Mouse (Mus musculus): ENCODE measurements around the gene Fbf1.
"Not testable (repeated sequence)": the region's sequence is repeated elsewhere in the genome, so short reads cannot be mapped to it uniquely, and the experiment has no call there.

Gene Fbf1

GRCm38 (mm10) chr11:116107777-116108285 is 60.1 kb downstream of the Fbf1 start:
- no peak for DNase-seq (ENCODE audit: low spot score)

DNA sequence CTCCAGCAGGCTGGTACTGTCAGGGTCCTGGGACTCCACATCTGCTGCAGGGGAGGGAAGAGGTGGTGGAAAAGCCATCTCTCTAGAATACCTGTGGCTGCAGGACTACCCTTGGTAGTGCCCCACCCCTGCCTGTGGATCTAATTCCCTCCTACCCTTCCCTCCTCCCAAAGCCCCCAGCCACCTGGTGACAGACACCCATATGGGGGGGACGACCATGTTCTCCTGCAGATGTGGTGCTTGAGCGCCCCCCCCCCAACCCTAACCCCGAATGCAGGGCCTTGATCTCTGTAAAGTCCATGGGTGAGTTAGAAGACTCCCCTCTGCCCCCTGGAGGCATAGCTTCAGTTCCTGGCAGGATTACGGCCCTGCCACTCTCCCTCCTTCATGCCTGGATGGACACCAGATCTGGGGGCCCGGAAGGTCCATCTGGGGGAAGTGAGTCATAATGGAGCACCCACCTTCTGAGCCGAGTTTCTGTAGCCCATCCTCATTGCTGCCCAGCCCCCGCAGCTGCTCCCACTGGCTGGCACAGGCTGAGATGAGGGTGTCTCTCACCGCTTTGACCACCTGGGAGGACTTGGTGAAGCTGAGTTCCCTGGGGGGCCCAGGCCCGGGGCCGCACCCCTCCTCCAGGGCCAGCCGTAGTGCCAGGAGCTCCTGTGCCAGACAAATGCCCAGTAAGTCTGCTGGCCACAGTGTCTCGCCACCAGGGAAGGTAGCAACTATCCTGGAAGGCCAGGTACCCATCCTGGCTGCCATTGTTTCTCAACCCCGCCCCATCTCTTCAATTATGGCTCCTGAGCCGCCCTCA is 60.8 kb downstream of the Fbf1 start:
- DNase-seq (ENCODE audit: low spot score) = no peak

GRCm38 (mm10) chr11:116106154-116106962 is 61.6 kb downstream of the Fbf1 start:
- DNase-seq (ENCODE audit: low spot score) = no peak

DNA sequence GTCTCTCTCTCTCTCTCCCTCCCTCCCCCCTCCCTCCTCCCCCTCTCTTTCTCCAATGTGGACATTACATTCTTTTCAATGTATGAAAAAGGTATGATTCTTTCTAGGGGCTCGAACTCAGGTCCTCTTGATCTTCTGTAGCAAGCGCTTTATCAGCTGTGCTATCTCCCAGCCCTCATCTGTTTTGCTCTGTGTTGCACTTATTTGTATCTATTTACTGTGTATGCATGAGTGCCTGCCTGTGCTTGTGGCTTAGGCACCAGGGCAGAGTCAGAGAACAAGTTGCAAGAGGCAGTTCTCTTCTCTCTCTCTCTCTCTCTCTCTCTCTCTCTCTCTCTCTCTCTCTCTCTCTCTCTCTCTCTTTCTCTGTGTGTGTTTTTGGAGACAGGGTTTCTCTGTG is 62.9 kb downstream of the Fbf1 start:
- no peak for DNase-seq (ENCODE audit: low spot score)

DNA sequence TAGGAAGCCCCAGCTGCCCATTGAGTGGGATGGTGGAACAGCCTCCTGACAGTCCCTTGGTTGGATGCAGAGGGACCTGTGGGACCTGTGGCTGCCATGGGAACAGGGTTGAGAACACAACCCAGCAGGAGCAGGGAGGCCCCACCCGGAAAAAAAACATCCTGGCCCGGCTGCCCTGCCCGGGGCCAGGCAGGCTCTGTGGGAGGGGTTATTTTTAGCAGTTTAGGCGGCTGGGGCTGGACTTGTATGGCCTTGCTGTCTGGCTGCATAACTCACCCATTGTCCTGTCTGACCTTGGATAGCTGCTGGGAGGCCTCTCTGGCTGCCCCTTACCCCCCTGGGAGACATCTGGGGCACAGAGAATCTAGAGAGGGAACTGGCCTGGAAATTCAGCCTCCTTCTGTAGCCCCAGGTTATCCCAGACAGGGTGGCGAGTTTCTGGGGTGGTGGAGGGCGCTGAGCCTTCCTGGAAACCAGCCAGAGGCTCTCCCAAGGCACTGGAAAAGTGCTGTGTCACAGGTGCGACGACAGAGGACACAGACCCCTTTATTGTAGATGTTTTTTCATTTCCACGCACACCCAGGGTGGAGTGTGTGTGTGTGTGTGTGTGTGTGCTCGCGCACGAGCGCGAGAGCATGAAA is 63.8 kb downstream of the Fbf1 start:
- DNase-seq (ENCODE audit: low spot score) = no peak

- DNase-seq (ENCODE audit: low spot score) = no peak
These were observed 64.4 kb downstream of the Fbf1 start for GRCm38 (mm10) chr11:116103572-116103971.

GRCm38 (mm10) chr11:116102472-116102871 is 65.5 kb downstream of the Fbf1 start:
- no peak for DNase-seq (ENCODE audit: low spot score)

- DNase-seq (ENCODE audit: low spot score) = no peak
These were observed 66.0 kb downstream of the Fbf1 start for GRCm38 (mm10) chr11:116101931-116102381.

DNA sequence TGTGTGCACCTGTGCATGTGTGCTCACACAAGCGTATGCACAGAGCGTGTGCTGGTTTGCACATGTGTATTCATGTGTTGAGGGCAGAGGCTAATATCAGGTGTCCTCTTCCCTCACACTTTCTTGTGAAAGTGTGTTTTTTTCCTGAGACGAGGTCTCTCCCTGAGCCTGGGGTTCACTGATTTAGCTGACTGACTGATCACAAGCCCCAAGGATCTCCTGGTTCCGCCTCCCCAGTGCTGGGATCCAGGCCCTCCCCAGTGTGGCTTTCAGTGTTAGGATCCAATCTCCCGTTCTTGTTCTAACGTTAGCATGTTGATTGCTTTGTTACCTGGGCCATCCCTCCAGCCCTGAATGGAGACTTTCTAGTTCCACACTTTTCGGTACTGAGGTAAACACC is 67.1 kb downstream of the Fbf1 start:
- no peak for DNase-seq (ENCODE audit: low spot score)

DNA sequence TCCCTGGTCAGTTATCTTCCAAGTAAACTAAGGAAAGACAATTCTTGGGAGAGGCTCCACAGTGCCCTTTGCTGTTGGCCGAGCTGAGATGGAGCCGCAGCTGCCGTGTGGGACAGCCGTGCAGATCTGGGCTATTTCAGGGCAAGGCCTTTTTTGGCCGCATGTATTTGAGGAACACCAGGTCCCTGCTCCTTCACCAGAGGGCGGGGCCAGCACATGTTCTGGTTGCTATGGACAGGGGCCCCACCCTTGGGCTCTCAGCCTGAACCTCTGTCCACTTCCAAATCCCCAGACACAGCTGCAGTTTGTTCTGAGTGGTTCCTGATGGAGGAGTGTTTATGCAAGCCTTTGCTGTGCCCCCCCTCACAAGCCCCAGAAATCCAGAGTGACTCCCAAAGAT is 67.6 kb downstream of the Fbf1 start:
- DNase-seq (ENCODE audit: low spot score) = no peak

DNA sequence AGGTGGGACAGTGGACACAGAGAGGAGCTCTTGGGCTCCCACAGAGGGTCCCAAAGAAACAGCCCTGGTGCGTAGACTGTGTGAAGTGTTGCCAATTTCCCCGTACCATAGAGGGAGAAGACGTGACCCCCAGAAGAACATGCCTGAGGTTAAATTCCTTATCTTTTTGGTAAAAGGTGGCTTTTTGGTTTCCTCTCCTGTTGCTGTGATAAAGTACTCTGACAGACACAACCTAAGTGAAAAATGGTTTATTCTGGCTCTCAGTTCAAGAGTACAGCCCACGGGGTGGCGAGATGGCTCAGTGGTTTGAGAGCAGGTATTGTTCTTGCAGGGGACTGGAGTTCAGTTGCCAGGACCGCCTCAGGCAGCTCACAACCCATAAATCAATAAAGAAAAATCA is 68.5 kb downstream of the Fbf1 start:
- DNase-seq (ENCODE audit: low spot score) = no peak

DNA sequence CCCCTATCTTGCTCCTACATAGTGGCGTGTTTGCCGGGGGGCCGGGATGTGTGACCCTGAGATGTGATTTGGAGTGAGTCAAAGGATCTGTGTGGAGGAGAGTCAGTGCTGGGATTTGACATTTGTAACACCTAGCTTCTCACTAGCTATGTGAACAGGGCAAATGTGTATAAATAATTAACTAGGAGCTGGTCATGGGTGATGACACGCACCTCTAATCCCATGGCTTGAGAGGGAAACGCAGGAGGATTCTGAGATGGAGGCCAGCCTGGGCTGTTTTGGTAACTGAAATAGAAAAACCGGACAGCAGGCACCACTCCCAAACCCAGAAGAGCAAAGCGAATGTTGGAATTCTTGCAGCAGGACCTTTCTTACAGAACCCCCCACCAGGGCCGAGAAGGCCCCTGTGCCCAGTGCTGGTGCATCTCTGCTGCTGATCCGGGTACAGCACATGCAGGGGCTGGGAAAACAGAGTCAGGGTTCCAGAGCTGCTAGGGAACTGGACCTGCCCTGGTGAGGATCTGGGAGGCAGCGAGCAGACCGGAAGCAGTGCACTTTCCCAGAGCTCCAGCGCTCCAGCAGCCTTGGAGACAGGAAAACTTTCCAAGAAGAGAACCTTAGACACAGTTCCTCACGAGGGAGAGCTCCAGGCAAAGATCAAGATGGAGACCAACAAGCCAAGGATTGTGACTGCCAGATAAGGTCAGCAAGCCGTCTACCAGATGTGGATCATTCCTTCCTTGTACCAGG is 69.1 kb downstream of the Fbf1 start:
- DNase-seq (ENCODE audit: low spot score) = no peak

DNA sequence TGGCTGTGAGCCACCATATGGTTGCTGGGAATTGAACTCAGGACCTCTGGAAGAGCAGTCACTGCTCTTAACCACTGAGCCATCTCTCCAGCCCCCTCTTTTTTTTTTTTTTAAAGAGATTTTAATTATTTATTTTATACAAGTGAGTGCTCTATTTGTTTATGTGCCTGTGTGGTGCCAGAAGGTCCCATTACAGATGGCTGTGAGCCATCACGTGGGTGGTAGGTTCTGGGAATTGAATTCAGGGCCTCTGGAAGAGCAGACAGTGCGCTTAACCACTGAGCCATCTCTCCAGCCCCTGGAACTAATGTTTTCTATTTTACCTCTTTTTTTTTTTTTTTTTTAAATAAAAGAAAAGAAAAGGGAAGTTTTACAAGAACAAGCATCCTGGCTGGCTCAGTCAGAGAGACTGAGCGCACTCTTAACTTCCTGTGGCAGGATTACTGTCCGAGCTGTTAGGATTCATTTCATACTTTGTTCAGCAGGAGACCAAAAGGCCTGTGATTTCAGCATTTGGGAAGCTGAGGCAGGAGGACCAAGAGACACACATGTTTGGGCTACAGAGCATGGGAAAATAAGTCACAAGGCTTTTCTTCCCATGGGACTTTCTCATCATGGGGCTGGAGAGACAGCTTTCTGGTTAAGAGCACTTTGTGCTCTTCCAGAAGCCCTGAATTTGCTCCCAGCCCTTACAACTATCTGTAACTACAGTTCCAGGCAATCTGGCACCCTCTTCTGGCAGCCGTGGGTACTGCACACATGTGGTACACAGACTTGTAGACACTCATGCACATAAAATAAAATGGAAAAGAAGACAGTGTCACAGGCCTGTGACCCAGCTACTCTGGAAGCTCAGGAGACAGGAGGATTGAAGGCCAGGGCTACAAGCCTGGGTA is 71.5 kb downstream of the Fbf1 start:
- DNase-seq (ENCODE audit: low spot score) = no peak

- peak; percentile 60 for DNase-seq (ENCODE audit: low spot score)
These were observed 72.4 kb downstream of the Fbf1 start for GRCm38 (mm10) chr11:116095573-116095972.

GRCm38 (mm10) chr11:116093771-116094565 is 74.0 kb downstream of the Fbf1 start:
- DNase-seq (ENCODE audit: low spot score) = no peak

- DNase-seq (ENCODE audit: low spot score) = not testable (repeated sequence)
These were observed 75.0 kb downstream of the Fbf1 start for GRCm38 (mm10) chr11:116092959-116093358.

Data from ovary, postnatal 14 days (tissue).